Mouse (Mus musculus): ENCODE measurements around the gene Calhm2. TPM values are rescaled to one million over a fixed set of nuclear protein-coding genes. Genes with fewer than 3 reads are reported as not detected.
"Not testable (repeated sequence)": the region's sequence is repeated elsewhere in the genome, so short reads cannot be mapped to it uniquely, and the experiment has no call there.

Gene Calhm2
- polyA plus RNA-seq, 1 experiment: 1.4 TPM

DNA sequence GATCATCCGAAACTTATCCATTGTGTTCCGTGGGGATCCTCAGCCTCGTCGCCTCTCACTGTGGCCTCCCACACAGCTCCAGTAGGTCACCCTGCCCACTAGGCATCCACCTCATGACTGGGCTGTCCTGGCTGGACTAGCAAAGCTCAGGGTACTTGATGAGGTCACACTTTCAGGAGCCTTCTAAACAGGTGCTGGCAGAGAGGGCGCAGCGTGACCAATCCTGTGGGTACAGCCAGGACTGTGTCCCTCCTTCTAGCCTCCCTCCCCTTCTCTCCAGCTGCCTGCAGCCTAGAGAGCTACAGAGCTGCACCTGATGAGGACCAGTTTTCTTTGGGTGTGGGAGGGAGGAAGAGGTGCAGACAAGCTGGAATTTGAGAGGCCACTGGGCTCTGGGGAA, 6.1 kb upstream of the Calhm2 start, which contains the start of gene Calhm1:
TSS of gene Calhm1 (minus strand) at position 101 of the 400 bp plus-strand sequence.
- Histone ChIP-seq H3K36me3 (ENCODE audit: control insufficient read depth, insufficient read depth) (no peaks in the 10 kb centered on the region), H3K4me2 (ENCODE audit: low read depth) (no peak within 1 kb of the TSS), H3K79me2 (ENCODE audit: control insufficient read depth, insufficient read depth) (no peaks in the 10 kb centered on the region), H3K4me3 (no peak within 1 kb of the TSS), H3ac (ENCODE audit: control insufficient read depth, insufficient read length) (no peak within 1 kb of the TSS), H3K27me3 (ENCODE audit: control insufficient read depth, insufficient read depth, insufficient read length) (no peaks in the 10 kb centered on the region)
- TF ChIP-seq TCF3 (IDR thresholded peaks at IDR 0.05; ENCODE audit: insufficient read length, low read depth) (no peak), REST (IDR thresholded peaks at IDR 0.05; ENCODE audit: insufficient read depth, insufficient read length) (no peak), CEBPB (IDR thresholded peaks at IDR 0.05; ENCODE audit: insufficient read depth, poor library complexity, severe bottlenecking) (no peak), POLR2AphosphoS2 (IDR thresholded peaks at IDR 0.05; ENCODE audit: insufficient read length, low read depth) (no peak)

DNA sequence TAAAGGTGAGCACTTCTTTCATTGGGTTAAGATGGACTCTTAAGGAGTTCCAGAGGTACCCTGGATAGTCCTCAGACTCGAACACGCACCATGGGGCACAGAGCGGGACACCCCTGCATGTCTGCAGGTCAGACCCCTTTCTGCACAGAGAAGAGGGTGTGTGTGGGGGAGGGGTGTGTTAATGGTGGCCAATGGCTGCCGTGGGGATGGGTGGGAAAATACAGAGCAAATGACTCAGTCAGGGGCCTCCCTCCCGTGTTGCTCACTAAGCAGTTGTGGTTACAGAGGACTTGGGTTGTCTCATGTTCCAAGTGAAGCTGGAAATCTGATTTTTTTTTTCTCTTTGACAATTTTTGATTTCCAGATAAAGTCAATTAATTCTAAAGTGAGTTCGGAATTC, 4.3 kb upstream of the Calhm2 start:
- TF ChIP-seq MYOG (IDR thresholded peaks at IDR 0.05; ENCODE audit: control insufficient read depth in 1 of 3, insufficient read depth in 1 of 3, insufficient read length in 2 of 3, low read depth in 2 of 3): no peak
- no peak for TF ChIP-seq SRF (IDR thresholded peaks at IDR 0.05; ENCODE audit: control insufficient read depth, insufficient read length, low read depth)
- no peak for TF ChIP-seq POLR2AphosphoS2 (IDR thresholded peaks at IDR 0.05; ENCODE audit: insufficient read length, low read depth)
- no peak for TF ChIP-seq CEBPB (IDR thresholded peaks at IDR 0.05; ENCODE audit: insufficient read depth, poor library complexity, severe bottlenecking)
- no peak for TF ChIP-seq TCF3 (IDR thresholded peaks at IDR 0.05; ENCODE audit: insufficient read length, low read depth)
- TF ChIP-seq REST (IDR thresholded peaks at IDR 0.05; ENCODE audit: insufficient read depth, insufficient read length): no peak
- TF ChIP-seq E2F4 (IDR thresholded peaks at IDR 0.05; ENCODE audit: insufficient read depth): no peak
- no peak for TF ChIP-seq USF1 (IDR thresholded peaks at IDR 0.05; ENCODE audit: low read depth)
- no peak for TF ChIP-seq POLR2A (IDR thresholded peaks at IDR 0.05; ENCODE audit: insufficient read length, low read depth)
- no peak for TF ChIP-seq MAX (IDR thresholded peaks at IDR 0.05; ENCODE audit: low read depth)
- no peak for TF ChIP-seq TCF12 (IDR thresholded peaks at IDR 0.05; ENCODE audit: insufficient read depth, poor library complexity, severe bottlenecking)
- no peak for TF ChIP-seq MYOD1 (IDR thresholded peaks at IDR 0.05; ENCODE audit: control insufficient read depth in 1 of 3, insufficient read length in 2 of 3, low read depth in 2 of 3)
- Histone ChIP-seq H3K4me3 (no peak overlapping the region), H3K79me2 (ENCODE audit: control insufficient read depth, insufficient read depth) (no peaks in the 10 kb centered on the region), H3K4me2 (ENCODE audit: low read depth) (peak overlapping the region; percentile 27), H3ac (ENCODE audit: control insufficient read depth, insufficient read length) (no peak overlapping the region), H3K27me3 (ENCODE audit: control insufficient read depth, insufficient read depth, insufficient read length) (no peaks in the 10 kb centered on the region), H3K36me3 (ENCODE audit: control insufficient read depth, insufficient read depth) (no peaks in the 10 kb centered on the region)

DNA sequence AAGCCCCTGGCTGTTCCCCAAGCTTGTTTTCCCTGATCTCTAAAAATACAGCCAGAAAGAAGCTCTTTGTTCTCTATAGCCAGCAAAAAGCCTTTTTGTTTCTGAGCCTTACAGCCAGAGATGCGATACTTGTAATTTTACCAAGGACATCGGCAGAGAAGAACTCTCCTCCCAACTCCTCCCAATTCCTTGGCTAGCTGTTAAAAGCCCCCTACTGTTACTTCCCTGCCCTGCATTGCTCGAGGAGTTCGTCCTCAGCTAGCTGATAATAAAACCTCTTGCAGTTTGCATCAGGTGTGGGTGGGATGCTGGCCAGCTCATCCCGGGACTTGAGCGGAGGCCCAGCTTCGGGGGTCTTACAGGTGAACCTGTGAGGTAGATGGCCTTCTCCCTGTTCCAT, 1.5 kb upstream of the Calhm2 start:
- H3K36me3 ChIP-seq (ENCODE audit: control insufficient read depth, insufficient read depth); H3K4me2 ChIP-seq (ENCODE audit: low read depth); H3K79me2 ChIP-seq (ENCODE audit: control insufficient read depth, insufficient read depth); H3K27me3 ChIP-seq (ENCODE audit: control insufficient read depth, insufficient read depth, insufficient read length); H3ac ChIP-seq (ENCODE audit: control insufficient read depth, insufficient read length); H3K4me3 ChIP-seq: not testable (repeated sequence)

DNA sequence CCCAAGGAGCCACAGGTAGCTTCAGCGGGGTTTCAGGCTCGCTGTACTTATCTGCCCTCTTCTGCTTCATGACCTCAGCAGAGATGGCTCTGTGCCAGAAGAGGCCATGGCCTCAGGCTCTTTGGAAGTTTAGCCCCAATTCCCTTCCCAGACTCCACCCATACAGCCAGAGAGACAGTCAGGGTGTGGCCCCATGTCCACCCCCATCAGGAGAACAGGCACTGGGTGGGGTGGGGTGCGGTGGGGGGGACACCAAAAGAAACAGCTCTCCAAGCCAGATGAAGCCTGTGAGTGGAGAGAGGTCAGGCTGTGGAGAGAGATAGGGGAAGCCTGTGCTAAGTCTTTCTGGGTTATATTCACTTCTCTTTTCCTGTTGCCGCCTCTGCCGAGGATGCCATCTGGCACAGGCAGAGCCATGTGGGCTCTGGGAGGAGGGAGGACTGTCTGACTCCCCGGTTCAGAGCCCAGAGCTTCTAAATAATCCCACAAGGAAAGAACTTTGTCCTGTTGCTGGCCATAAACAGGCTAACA, 978 bp downstream of the Calhm2 start:
- no peaks in the 10 kb centered on the region for H3K79me2 ChIP-seq (ENCODE audit: control insufficient read depth, insufficient read depth)
- H3K36me3 ChIP-seq (ENCODE audit: control insufficient read depth, insufficient read depth): no peaks in the 10 kb centered on the region
- TF ChIP-seq MYOD1 (IDR thresholded peaks at IDR 0.05; ENCODE audit: control insufficient read depth in 1 of 3, insufficient read length in 2 of 3, low read depth in 2 of 3) (no peak), CEBPB (IDR thresholded peaks at IDR 0.05; ENCODE audit: insufficient read depth, poor library complexity, severe bottlenecking) (no peak), REST (IDR thresholded peaks at IDR 0.05; ENCODE audit: insufficient read depth, insufficient read length) (no peak), MYOG (IDR thresholded peaks at IDR 0.05; ENCODE audit: control insufficient read depth in 1 of 3, insufficient read depth in 1 of 3, insufficient read length in 2 of 3, low read depth in 2 of 3) (no peak), TCF12 (IDR thresholded peaks at IDR 0.05; ENCODE audit: insufficient read depth, poor library complexity, severe bottlenecking) (no peak), E2F4 (IDR thresholded peaks at IDR 0.05; ENCODE audit: insufficient read depth) (no peak), TCF3 (IDR thresholded peaks at IDR 0.05; ENCODE audit: insufficient read length, low read depth) (no peak), POLR2A (IDR thresholded peaks at IDR 0.05; ENCODE audit: insufficient read length, low read depth) (no peak)
- peak overlapping the region; percentile 39 for H3K4me2 ChIP-seq (ENCODE audit: low read depth)
- H3K4me3 ChIP-seq: peak overlapping the region; percentile 22
- no peaks in the 10 kb centered on the region for H3K27me3 ChIP-seq (ENCODE audit: control insufficient read depth, insufficient read depth, insufficient read length)
- H3ac ChIP-seq (ENCODE audit: control insufficient read depth, insufficient read length): no peak overlapping the region

DNA sequence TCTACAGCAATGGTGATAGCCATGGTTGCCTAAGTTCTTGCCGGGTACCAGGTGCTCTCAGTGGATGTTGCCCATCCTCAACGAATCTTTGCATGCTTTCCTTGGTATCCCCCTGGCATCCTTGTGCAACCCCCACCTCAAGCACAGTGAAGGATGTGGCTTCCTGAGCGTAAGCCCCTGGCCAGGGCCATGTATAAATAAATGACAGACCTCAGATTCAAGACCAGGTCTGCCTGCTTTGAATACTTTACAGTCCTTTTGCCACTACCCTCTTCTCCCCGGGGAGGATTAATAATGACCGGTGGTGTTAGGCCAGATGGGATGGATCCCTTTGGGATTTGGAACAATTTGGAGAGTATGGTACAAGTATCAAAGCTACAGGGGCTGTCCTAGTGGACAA, 1.9 kb downstream of the Calhm2 start:
- no peak for TF ChIP-seq TCF3 (IDR thresholded peaks at IDR 0.05; ENCODE audit: insufficient read length, low read depth)
- TF ChIP-seq E2F4 (IDR thresholded peaks at IDR 0.05; ENCODE audit: insufficient read depth): no peak
- no peak for TF ChIP-seq MAX (IDR thresholded peaks at IDR 0.05; ENCODE audit: low read depth)
- no peak for TF ChIP-seq POLR2A (IDR thresholded peaks at IDR 0.05; ENCODE audit: insufficient read length, low read depth)
- no peak for TF ChIP-seq CEBPB (IDR thresholded peaks at IDR 0.05; ENCODE audit: insufficient read depth, poor library complexity, severe bottlenecking)
- TF ChIP-seq MYOG (IDR thresholded peaks at IDR 0.05; ENCODE audit: control insufficient read depth in 1 of 3, insufficient read depth in 1 of 3, insufficient read length in 2 of 3, low read depth in 2 of 3): no peak
- no peak for TF ChIP-seq POLR2AphosphoS2 (IDR thresholded peaks at IDR 0.05; ENCODE audit: insufficient read length, low read depth)
- no peak for TF ChIP-seq MYOD1 (IDR thresholded peaks at IDR 0.05; ENCODE audit: control insufficient read depth in 1 of 3, insufficient read length in 2 of 3, low read depth in 2 of 3)
- TF ChIP-seq USF1 (IDR thresholded peaks at IDR 0.05; ENCODE audit: low read depth): no peak
- TF ChIP-seq REST (IDR thresholded peaks at IDR 0.05; ENCODE audit: insufficient read depth, insufficient read length): no peak
- TF ChIP-seq SRF (IDR thresholded peaks at IDR 0.05; ENCODE audit: control insufficient read depth, insufficient read length, low read depth): no peak
- TF ChIP-seq TCF12 (IDR thresholded peaks at IDR 0.05; ENCODE audit: insufficient read depth, poor library complexity, severe bottlenecking): no peak
- no peaks in the 10 kb centered on the region for H3K79me2 ChIP-seq (ENCODE audit: control insufficient read depth, insufficient read depth)
- no peaks in the 10 kb centered on the region for H3K36me3 ChIP-seq (ENCODE audit: control insufficient read depth, insufficient read depth)
- no peak overlapping the region for H3ac ChIP-seq (ENCODE audit: control insufficient read depth, insufficient read length)
- H3K4me3 ChIP-seq: no peak overlapping the region
- H3K4me2 ChIP-seq (ENCODE audit: low read depth): peak overlapping the region; percentile 39
- no peaks in the 10 kb centered on the region for H3K27me3 ChIP-seq (ENCODE audit: control insufficient read depth, insufficient read depth, insufficient read length)
